Mouse (Mus musculus) left cerebral cortex, postnatal 10 days (tissue): ENCODE measurements around the gene Garnl3. TPM values are rescaled to one million over a fixed set of nuclear protein-coding genes. Genes with fewer than 3 reads are reported as not detected.
A peak's percentile ranks its signal among the peaks of the same experiment; 100 is the strongest.

ENCODE experiments used
- DNase-seq, 2 experiments: peaks; one replicate each; pipeline ENCODE4 v3.0.0; 2021 to 2022; ENCODE audit warnings: low spot score in 2 of 2, mixed read lengths in 1 of 2; ENCODE audit errors: extremely low spot score in 1 of 2
- intact Hi-C: fragments of 180-260 bp; cut with DNase I; formaldehyde crosslinking; loops from one replicate; pipeline ENCODE4 v1.15.1; 2025
- total RNA-seq, 2 experiments: library from RNA; stranded (reverse); gene quantifications; 2 replicates each; pipeline ENCODE4 v1.2.3; 2021

Garnl3 gene
- total RNA-seq: 100 to 1,000 TPM; 183 TPM

GRCm38 (mm10) chr2:33131500-33132092 is at the start of gene Garnl3:
Garnl3 (minus strand) TSS chr2:33131654.
- intact Hi-C loops: no loop called here

GRCm38 (mm10) chr2:33179930-33180630 is 48.6 kb upstream of the Garnl3 start:
- no peak for DNase-seq
- intact Hi-C loops: no loop called here

More at GRCm38 (mm10) chr2:33131500-33132092, at the start of gene Garnl3:
- DNase-seq: peak; percentile 66 to 86

GRCm38 (mm10) chr2:33179171-33179929 is 47.9 kb upstream of the Garnl3 start:
- no peak for DNase-seq
- intact Hi-C loops: no loop called here

GRCm38 (mm10) chr2:33178243-33178932 is 46.9 kb upstream of the Garnl3 start:
- DNase-seq: peak in 1 of 2 experiments; percentile 54
- intact Hi-C loops: no loop called here

GRCm38 (mm10) chr2:33177443-33178242 is 46.2 kb upstream of the Garnl3 start:
- no peak for DNase-seq
- intact Hi-C loops: no loop called here

- no peak for DNase-seq
- intact Hi-C loops: no loop called here
Observed at GRCm38 (mm10) chr2:33176921-33177320, 45.5 kb upstream of the Garnl3 start.

- DNase-seq: no peak
- intact Hi-C loops: no loop called here
Observed at GRCm38 (mm10) chr2:33176516-33176915, 45.1 kb upstream of the Garnl3 start.

GRCm38 (mm10) chr2:33173686-33174085 is 42.2 kb upstream of the Garnl3 start:
- intact Hi-C loops: no loop called here
- DNase-seq: no peak

- intact Hi-C loops: no loop called here
- DNase-seq: no peak
Observed at GRCm38 (mm10) chr2:33173126-33173525, 41.7 kb upstream of the Garnl3 start.

- no peak for DNase-seq
- intact Hi-C loops: no loop called here
Observed at GRCm38 (mm10) chr2:33170777-33171565, 39.5 kb upstream of the Garnl3 start.

GRCm38 (mm10) chr2:33169445-33169844 is 38.0 kb upstream of the Garnl3 start:
- intact Hi-C loops: no loop called here
- DNase-seq: no peak

GRCm38 (mm10) chr2:33167060-33167459 is 35.6 kb upstream of the Garnl3 start:
- intact Hi-C loops: no loop called here

GRCm38 (mm10) chr2:33165710-33166374 is 34.4 kb upstream of the Garnl3 start:
- intact Hi-C loops: no loop called here
- peak in 1 of 2 experiments; percentile 66 for DNase-seq

More at GRCm38 (mm10) chr2:33167060-33167459, 35.6 kb upstream of the Garnl3 start:
- DNase-seq: no peak

- intact Hi-C loops: no loop called here
Observed at GRCm38 (mm10) chr2:33165229-33165628, 33.8 kb upstream of the Garnl3 start.

GRCm38 (mm10) chr2:33164646-33165045 is 33.2 kb upstream of the Garnl3 start:
- intact Hi-C loops: no loop called here
- no peak for DNase-seq

More at GRCm38 (mm10) chr2:33165229-33165628, 33.8 kb upstream of the Garnl3 start:
- DNase-seq: no peak

- no peak for DNase-seq
- intact Hi-C loops: no loop called here
Observed at GRCm38 (mm10) chr2:33162126-33162525, 30.7 kb upstream of the Garnl3 start.

- DNase-seq: peak in 1 of 2 experiments; percentile 68
- intact Hi-C loops: no loop called here
Observed at GRCm38 (mm10) chr2:33160326-33160973, 29.0 kb upstream of the Garnl3 start.
